Mouse (Mus musculus) hematopoietic multipotent progenitor cell, adult 10-12 weeks (in vitro differentiated cells): ENCODE measurements around the gene Gpnmb. TPM values are rescaled to one million over a fixed set of nuclear protein-coding genes. Genes with fewer than 3 reads are reported as not detected.

Source experiments
- polyA plus RNA-seq: library from polyadenylated mRNA; stranded (reverse); fragments of >175 nt; gene quantifications from 2 replicates; pipeline ENCODE4 v1.2.3, GENCODE M21; 2012; ENCODE audit warnings: low replicate concordance

Gpnmb gene
- polyA plus RNA-seq = not detected in 2 replicates

GRCm38 (mm10) chr6:49036275-49037267 lies at the start of gene Gpnmb:
Gpnmb (plus strand) TSS chr6:49036546.

GRCm38 (mm10) chr6:49073304-49074116 lies 37.2 kb downstream of the Gpnmb start, which contains the start of gene Malsu1:
Malsu1 (plus strand) TSS chr6:49073795.

Other genes starting within 250 kb of the Gpnmb start
- gene Tmem176a, start 195.6 kb upstream of the Gpnmb start, polyA plus RNA-seq = 25.8 and 154 TPM in 2 replicates
- 18.0 and 42.7 TPM in 2 replicates for gene Tmem176b, start 195.1 kb upstream of the Gpnmb start, polyA plus RNA-seq
- not detected in 2 replicates for gene Aoc1, start 163.7 kb upstream of the Gpnmb start, polyA plus RNA-seq
- gene 1600015I10Rik, start 106.7 kb upstream of the Gpnmb start, polyA plus RNA-seq = not detected in 2 replicates
- gene Doxl2, start 61.6 kb upstream of the Gpnmb start, polyA plus RNA-seq = not detected in 2 replicates
- not detected in 2 replicates for gene Svs1, start 49.7 kb upstream of the Gpnmb start, polyA plus RNA-seq
- 23.5 and 51.1 TPM in 2 replicates for gene Malsu1, start 37.2 kb downstream of the Gpnmb start, polyA plus RNA-seq
- gene Igf2bp3, start 178.4 kb downstream of the Gpnmb start, polyA plus RNA-seq = 0.05 and 0.11 TPM in 2 replicates
- gene Tra2a, start 227.5 kb downstream of the Gpnmb start, polyA plus RNA-seq = 13.3 and 18.9 TPM in 2 replicates